Mouse (Mus musculus) lung, embryonic 14.5 days (tissue): Measurements from ENCODE around the gene Itfg2. TPM values are rescaled to one million over a fixed set of nuclear protein-coding genes. Genes with fewer than 3 reads are reported as not detected.

Source experiments
- ATAC-seq: fragments of 200-750 bp; cut with Nextera tagmentation; 2 replicates; pipeline ENCODE4 v1.8.0; 2017; ENCODE audit warnings: mild to moderate bottlenecking, moderate TSS enrichment, moderate library complexity; ENCODE audit not compliant: insufficient read depth
- DNase-seq: peaks from one replicate; pipeline ENCODE4 v3.0.0-alpha.2; 2015
- H3K27ac ChIP-seq: fragments of 300-500 bp; sonication (generic); 2 replicates; pipeline ENCODE4 v1.5.1; 2014; ENCODE audit warnings: low read depth, mild to moderate bottlenecking, moderate library complexity
- H3K27me3 ChIP-seq: fragments of 300-500 bp; sonication (generic); 2 replicates; pipeline ENCODE4 v1.6.1; 2014; ENCODE audit warnings: low read length, control low read depth; ENCODE audit not compliant: insufficient read depth
- H3K36me3 ChIP-seq: fragments of 300-500 bp; sonication (generic); 2 replicates; pipeline ENCODE4 v1.6.1; 2014; ENCODE audit warnings: control low read depth; ENCODE audit not compliant: insufficient read depth
- H3K4me1 ChIP-seq: fragments of 300-500 bp; sonication (generic); 2 replicates; pipeline ENCODE4 v1.6.1; 2014; ENCODE audit warnings: antibody characterized with exemption, control low read depth; ENCODE audit not compliant: insufficient read depth
- H3K4me2 ChIP-seq: fragments of 300-500 bp; sonication (generic); 2 replicates; pipeline ENCODE4 v1.6.1; 2014; ENCODE audit warnings: mild to moderate bottlenecking
- H3K4me3 ChIP-seq: fragments of 300-500 bp; sonication (generic); 2 replicates; pipeline ENCODE4 v1.5.1; 2014; ENCODE audit warnings: low read depth, low read length
- H3K9ac ChIP-seq: fragments of 300-500 bp; sonication (generic); 2 replicates; pipeline ENCODE4 v1.6.1; 2014
- H3K9me3 ChIP-seq: fragments of 300-500 bp; sonication (generic); 2 replicates; pipeline ENCODE4 v1.6.1; 2016; ENCODE audit warnings: low read depth, low read length, control low read depth
- CTCF ChIP-seq: IDR thresholded peaks from 2 replicates; pipeline ENCODE4 v1.5.1; 2016; ENCODE audit warnings: antibody characterized with exemption, low read depth
- WGBS: fragments of 180-500 bp; shearing (Covaris S2); extraction: QIAGEN DNeasy Blood & Tissue Kit; methylation state at CpG from one replicate; pipeline ENCODE4 v1.1.7; 2014; 5-methylcytosine and 5-hydroxymethylcytosine counted together
- polyA plus RNA-seq: library from polyadenylated mRNA; unstranded; fragments of >200 nt; fragmentation: Nextera tagmentation; extraction: Ambion mirVana; gene quantifications from 2 replicates; pipeline ENCODE4 v1.2.1, GENCODE M21; 2014

Gene Itfg2
- polyA plus RNA-seq, result 32.6 and 41.4 TPM in 2 replicates

DNA sequence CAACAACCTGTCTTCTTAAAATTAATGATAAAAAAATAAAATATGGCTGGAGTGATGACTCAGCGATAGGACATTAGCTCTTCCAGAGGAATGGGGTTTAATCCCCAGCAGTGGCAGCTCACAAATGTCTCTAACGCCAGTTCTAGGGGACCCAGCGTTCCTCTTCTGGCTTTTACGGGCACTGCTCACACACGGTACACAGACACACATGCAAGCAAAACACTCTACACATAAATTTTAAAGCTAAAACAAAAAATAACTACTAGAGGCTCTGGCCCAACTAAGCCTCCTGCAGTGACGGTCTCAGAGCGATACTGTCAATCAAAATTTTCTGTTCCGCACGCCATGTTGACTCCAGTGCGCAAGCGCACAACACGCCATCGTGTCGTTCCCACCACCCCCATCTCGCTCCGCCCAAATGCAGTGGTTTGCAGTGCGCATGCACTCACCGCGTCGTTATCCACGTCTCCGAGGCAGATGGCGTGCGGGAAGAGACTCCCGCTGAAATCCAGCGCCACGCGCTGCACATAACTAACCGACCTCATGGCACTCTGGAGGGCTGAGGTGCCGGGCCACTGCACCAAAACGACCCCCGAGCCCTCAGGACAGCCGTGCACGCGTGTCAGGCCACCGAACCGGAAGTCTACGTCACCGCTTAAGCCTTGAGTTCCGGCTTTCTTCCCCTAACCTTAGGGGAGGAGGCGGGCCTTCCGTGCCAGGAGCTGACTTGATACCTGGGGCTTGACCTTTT lies at the start of gene Itfg2:
Gene Itfg2, minus strand, starts transcription at position 663 of the 751 bp plus-strand sequence.
- DNase-seq (peak; percentile 99), ATAC-seq (peak; percentile 94)
- TF ChIP-seq CTCF, result no peak
- H3K27me3 ChIP-seq, result no peaks in the 10 kb centered on the region
- H3K4me1 ChIP-seq, result 0 out of 2 replicates have a peak, but pooled peaks cover 5% of the 10 kb centered on the region
- peak within 1 kb of the TSS; percentile 88 for H3K4me2 ChIP-seq
- H3K36me3 ChIP-seq, result peaks cover 16% of the 10 kb centered on the region; the same call in 1 of the 2 replicates
- peak within 1 kb of the TSS; percentile 64 for H3K4me3 ChIP-seq
- peak within 1 kb of the TSS; percentile 96 for H3K27ac ChIP-seq
- no peaks in the 10 kb centered on the region for H3K9me3 ChIP-seq
- WGBS, result under 1% methylated on average over 42 of the region's 42 CpGs
- H3K9ac ChIP-seq, result peak within 1 kb of the TSS; percentile 76

DNA sequence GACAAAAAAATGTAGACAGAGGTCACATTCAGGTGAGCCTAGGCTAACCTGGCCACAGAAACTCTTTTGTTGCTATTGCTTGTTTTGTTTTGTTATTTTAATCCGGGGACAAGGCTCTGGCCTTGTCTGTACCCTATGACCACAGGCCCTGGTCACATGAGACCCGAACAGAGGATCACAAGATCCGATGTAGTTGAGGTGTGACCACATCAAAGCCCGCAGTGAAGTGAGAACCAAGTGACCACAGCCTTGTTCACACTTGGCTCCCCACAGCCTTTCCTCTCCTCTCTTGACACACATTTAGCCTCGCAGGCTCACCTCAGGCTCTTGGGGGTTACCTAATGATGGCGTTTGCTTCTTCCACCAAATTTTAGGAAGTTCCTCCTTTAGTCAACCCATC lies 49.4 kb upstream of the Itfg2 start:
- WGBS, result 82% methylated on average over 6 of the region's 6 CpGs
- DNase-seq (no peak), ATAC-seq (no peak)
- Histone ChIP-seq H3K9ac (no peak overlapping the region), H3K4me2 (no peak overlapping the region), H3K27ac (no peak overlapping the region), H3K4me3 (no peak overlapping the region), H3K4me1 (no peaks in the 10 kb centered on the region), H3K9me3 (no peaks in the 10 kb centered on the region), H3K27me3 (no peaks in the 10 kb centered on the region), H3K36me3 (no peaks in the 10 kb centered on the region)
- no peak for TF ChIP-seq CTCF

- H3K27ac ChIP-seq, result no peak overlapping the region
- no peak overlapping the region for H3K9ac ChIP-seq
- no peaks in the 10 kb centered on the region for H3K36me3 ChIP-seq
- no peaks in the 10 kb centered on the region for H3K9me3 ChIP-seq
- H3K27me3 ChIP-seq, result no peaks in the 10 kb centered on the region
- peak; percentile 58; the same call in 1 of the 2 replicates for ATAC-seq
- 0 out of 2 replicates have a peak, but pooled peaks have one; percentile 17 for TF ChIP-seq CTCF
- no peak overlapping the region for H3K4me2 ChIP-seq
- WGBS, result 8% methylated on average over 11 of the region's 12 CpGs
- H3K4me3 ChIP-seq, result no peak overlapping the region
- peak; percentile 84 for DNase-seq
- H3K4me1 ChIP-seq, result no peaks in the 10 kb centered on the region
Measured at GRCm38 (mm10) chr6:128469451-128469850, 44.7 kb upstream of the Itfg2 start.

DNA sequence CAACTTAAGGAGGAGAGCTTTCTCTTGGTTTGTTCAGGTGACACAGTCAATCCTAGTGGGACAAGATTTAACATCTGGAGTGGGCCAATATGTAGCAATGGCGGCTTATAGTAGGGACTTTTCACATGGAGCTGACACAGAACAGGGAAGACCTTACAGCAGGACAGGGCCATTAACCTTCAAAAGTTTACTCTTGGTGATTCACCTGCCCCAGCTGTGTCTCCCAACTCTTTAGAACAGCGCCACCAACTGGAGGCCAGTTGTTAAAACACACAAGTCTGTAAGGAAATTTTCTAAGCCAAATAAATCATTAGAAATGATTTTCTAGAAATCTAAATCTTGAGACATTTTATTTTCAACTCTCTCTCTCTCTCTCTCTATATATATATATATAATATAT lies 42.6 kb upstream of the Itfg2 start:
- 42% methylated on average over 2 of the region's 2 CpGs for WGBS

GRCm38 (mm10) chr6:128466563-128466962 lies 41.8 kb upstream of the Itfg2 start:
- no peak overlapping the region for H3K4me2 ChIP-seq
- no peaks in the 10 kb centered on the region for H3K27me3 ChIP-seq
- ATAC-seq (no peak), DNase-seq (no peak)
- no peak overlapping the region for H3K4me3 ChIP-seq
- H3K36me3 ChIP-seq, result no peaks in the 10 kb centered on the region
- no peak for TF ChIP-seq CTCF
- H3K9ac ChIP-seq, result no peak overlapping the region
- H3K4me1 ChIP-seq, result no peaks in the 10 kb centered on the region
- 65% methylated on average over 3 of the region's 3 CpGs for WGBS
- H3K9me3 ChIP-seq, result no peaks in the 10 kb centered on the region
- H3K27ac ChIP-seq, result no peak overlapping the region

More for the DNA sequence above, 42.6 kb upstream of the Itfg2 start:
- Histone ChIP-seq H3K4me1 (no peaks in the 10 kb centered on the region), H3K9me3 (no peaks in the 10 kb centered on the region), H3K4me3 (no peak overlapping the region), H3K27me3 (no peaks in the 10 kb centered on the region), H3K36me3 (no peaks in the 10 kb centered on the region), H3K9ac (no peak overlapping the region), H3K27ac (no peak overlapping the region), H3K4me2 (no peak overlapping the region)
- TF ChIP-seq CTCF, result no peak
- DNase-seq (no peak), ATAC-seq (no peak)

- H3K9ac ChIP-seq, result no peak overlapping the region
- WGBS, result 49% methylated on average over 7 of the region's 7 CpGs
- ATAC-seq (no peak), DNase-seq (no peak)
- no peaks in the 10 kb centered on the region for H3K9me3 ChIP-seq
- H3K27me3 ChIP-seq, result no peaks in the 10 kb centered on the region
- H3K4me3 ChIP-seq, result no peak overlapping the region
- H3K4me1 ChIP-seq, result no peaks in the 10 kb centered on the region
- no peak for TF ChIP-seq CTCF
- no peaks in the 10 kb centered on the region for H3K36me3 ChIP-seq
- H3K4me2 ChIP-seq, result no peak overlapping the region
- no peak overlapping the region for H3K27ac ChIP-seq
Measured at GRCm38 (mm10) chr6:128466043-128466442, 41.3 kb upstream of the Itfg2 start.

GRCm38 (mm10) chr6:128464996-128465395 lies 40.3 kb upstream of the Itfg2 start:
- H3K4me2 ChIP-seq, result no peak overlapping the region
- H3K36me3 ChIP-seq, result no peaks in the 10 kb centered on the region
- no peak for TF ChIP-seq CTCF
- no peak for ATAC-seq
- no peak overlapping the region for H3K27ac ChIP-seq
- H3K9me3 ChIP-seq, result no peaks in the 10 kb centered on the region
- 69% methylated on average over 4 of the region's 4 CpGs for WGBS
- H3K4me3 ChIP-seq, result no peak overlapping the region
- no peaks in the 10 kb centered on the region for H3K4me1 ChIP-seq
- H3K27me3 ChIP-seq, result no peaks in the 10 kb centered on the region
- no peak for DNase-seq
- no peak overlapping the region for H3K9ac ChIP-seq
